8 mouse cellular contexts compared by ENCODE assay signal in genomic region chr7:83884021-83884658, GRCm38 (mm10). TPM values are rescaled to one million over a fixed set of nuclear protein-coding genes. Genes with fewer than 3 reads are reported as not detected.
A peak's percentile ranks its signal among the peaks of the same experiment; 100 is the strongest.
DNase-seq lines count a peak whose midpoint lies in the region; ATAC-seq and TF ChIP-seq lines count a peak whose summit lies in the region.

Gene Tlnrd1, minus strand, starts transcription at chr7:83884305.
Gene Mesd, plus strand, starts transcription at chr7:83884466.

- peak; percentile 27 for TF ChIP-seq CTCF in liver, embryonic 14.5 days (IDR thresholded peaks at IDR 0.05; ENCODE audit: low read depth)
- peak; percentile 48 for TF ChIP-seq CTCF in stomach, postnatal 0 days (IDR thresholded peaks at IDR 0.05; ENCODE audit: low read depth)

- peaks cover 13% of the 10 kb centered on the region for H3K4me1 ChIP-seq in brown adipose tissue, adult 24 weeks (ENCODE audit: control insufficient read depth, insufficient read depth, insufficient read length, low read length)
- H3K4me1 ChIP-seq in heart, embryonic 14.5 days (ENCODE audit: control insufficient read depth in 2 of 2, insufficient read depth in 2 of 2, low read length in 2 of 2): peaks cover 6 to 34% of the 10 kb centered on the region in 2 experiments
- H3K4me1 ChIP-seq in liver, embryonic 14.5 days (replicated peaks; ENCODE audit: control insufficient read depth in 2 of 2, insufficient read depth in 2 of 2, low read length in 1 of 2): peaks cover 33 to 42% of the 10 kb centered on the region in 2 experiments
- H3K4me1 ChIP-seq in neural tube, embryonic 11.5 days (ENCODE audit: control insufficient read depth, insufficient read depth, low read length): peaks cover 17% of the 10 kb centered on the region
- H3K4me1 ChIP-seq in stomach, postnatal 0 days (replicated peaks; ENCODE audit: control insufficient read depth, insufficient read depth): peaks cover 10% of the 10 kb centered on the region

- peak within 1 kb of the TSS; percentile 95 for H3K4me2 ChIP-seq in heart, embryonic 14.5 days (ENCODE audit: low read length)
- peak within 1 kb of the TSS; percentile 85 for H3K4me2 ChIP-seq in liver, embryonic 14.5 days (ENCODE audit: low read depth)
- H3K4me2 ChIP-seq in neural tube, embryonic 11.5 days (ENCODE audit: low read depth): peak within 1 kb of the TSS; percentile 83
- peak within 1 kb of the TSS; percentile 95 for H3K4me2 ChIP-seq in stomach, postnatal 0 days (replicated peaks; ENCODE audit: low read depth)

- H3K4me3 ChIP-seq in brown adipose tissue, adult 24 weeks (ENCODE audit: insufficient read depth, low read depth, low read length): peak within 1 kb of the TSS; percentile 90
- H3K4me3 ChIP-seq in heart, embryonic 14.5 days (ENCODE audit: control insufficient read depth in 1 of 2, insufficient read depth in 1 of 2, low read depth in 1 of 2, low read length in 2 of 2): peak within 1 kb of the TSS; percentile 71 to 88
- peak within 1 kb of the TSS; percentile 87 to 94 for H3K4me3 ChIP-seq in liver, embryonic 14.5 days (ENCODE audit: insufficient read depth in 1 of 2, low read depth in 2 of 2, low read length in 2 of 2)
- peak within 1 kb of the TSS; percentile 77 for H3K4me3 ChIP-seq in neural tube, embryonic 11.5 days (ENCODE audit: low read depth, low read length)
- H3K4me3 ChIP-seq in stomach, postnatal 0 days (ENCODE audit: low read depth, low read length): peak within 1 kb of the TSS; percentile 79

- WGBS in heart, embryonic 14.5 days: under 1% methylated on average over 64 of the region's 69 CpGs
- WGBS in liver, embryonic 14.5 days (ENCODE audit: insufficient replicate concordance): under 1% methylated on average over 68 of the region's 69 CpGs
- WGBS in neural tube, embryonic 11.5 days: under 1% methylated on average over 68 of the region's 69 CpGs
- under 1% methylated on average over 67 of the region's 69 CpGs for WGBS in stomach, postnatal 0 days

- peak; percentile 33; the same call in 1 of the 2 replicates for TF ChIP-seq EP300 in liver, embryonic 14.5 days (IDR thresholded peaks at IDR 0.05; ENCODE audit: low read depth)
- peak; percentile 57 for TF ChIP-seq EP300 in stomach, postnatal 0 days (optimal IDR thresholded peaks at IDR 0.05)

- DNase-seq in CD4-positive, CD25-positive, alpha-beta regulatory T cell, adult 2 months (ENCODE audit: low read depth, low spot score): peak; percentile 80
- DNase-seq in fibroblast of lung, adult 2 months (ENCODE audit: low read depth): peak; percentile 65
- peak; percentile 93 for DNase-seq in kidney, postnatal 14 days
- peak; percentile 78 to 84 (median 80) for DNase-seq in liver, embryonic 14.5 days (ENCODE audit: low read depth in 3 of 3, low spot score in 3 of 3)
- peak; percentile 91 for DNase-seq in neural tube, embryonic 11.5 days (ENCODE audit: low spot score)
- DNase-seq in stomach, postnatal 0 days (ENCODE audit: low spot score): peak; percentile 95

- H3K36me3 ChIP-seq in heart, embryonic 14.5 days (ENCODE audit: control insufficient read depth, insufficient read depth, low read length): peaks cover 13% of the 10 kb centered on the region
- H3K36me3 ChIP-seq in liver, embryonic 14.5 days (replicated peaks; ENCODE audit: control insufficient read depth, insufficient read depth, low read depth): peaks cover 12% of the 10 kb centered on the region
- peaks cover 3% of the 10 kb centered on the region for H3K36me3 ChIP-seq in neural tube, embryonic 11.5 days (ENCODE audit: control insufficient read depth, insufficient read depth, low read length)
- H3K36me3 ChIP-seq in stomach, postnatal 0 days (ENCODE audit: control insufficient read depth, insufficient read depth, low read length): no peaks in the 10 kb centered on the region

- no peaks in the 10 kb centered on the region for H3K9me3 ChIP-seq in heart, embryonic 14.5 days (ENCODE audit: control insufficient read depth, low read length)
- H3K9me3 ChIP-seq in liver, embryonic 14.5 days (ENCODE audit: control insufficient read depth, low read length): no peaks in the 10 kb centered on the region
- no peaks in the 10 kb centered on the region for H3K9me3 ChIP-seq in neural tube, embryonic 11.5 days (ENCODE audit: control insufficient read depth, low read length)
- no peaks in the 10 kb centered on the region for H3K9me3 ChIP-seq in stomach, postnatal 0 days (ENCODE audit: control insufficient read depth, low read length)

- ATAC-seq in heart, embryonic 14.5 days (ENCODE audit: insufficient number of reproducible peaks, insufficient read depth, low FRiP score, low read depth): peak; percentile 80
- ATAC-seq in liver, embryonic 14.5 days (ENCODE audit: insufficient read depth): peak; percentile 67
- ATAC-seq in neural tube, embryonic 11.5 days (ENCODE audit: insufficient read depth, low FRiP score, low TSS enrichment): peak; percentile 86
- ATAC-seq in stomach, postnatal 0 days (ENCODE audit: low FRiP score, low TSS enrichment): peak; percentile 79

- no peaks in the 10 kb centered on the region for H3K27me3 ChIP-seq in heart, embryonic 14.5 days (ENCODE audit: control insufficient read depth, insufficient read depth, low read length)
- no peaks in the 10 kb centered on the region for H3K27me3 ChIP-seq in liver, embryonic 14.5 days (ENCODE audit: control insufficient read depth, insufficient read depth, low read length)
- H3K27me3 ChIP-seq in neural tube, embryonic 11.5 days (ENCODE audit: control insufficient read depth, insufficient read depth, low read length): no peaks in the 10 kb centered on the region
- no peaks in the 10 kb centered on the region for H3K27me3 ChIP-seq in stomach, postnatal 0 days (ENCODE audit: control insufficient read depth, insufficient read depth, low read length)

- peak within 1 kb of the TSS; percentile 91 for H3K9ac ChIP-seq in heart, embryonic 14.5 days (ENCODE audit: low read length)
- H3K9ac ChIP-seq in liver, embryonic 14.5 days (replicated peaks): peak within 1 kb of the TSS; percentile 89
- H3K9ac ChIP-seq in neural tube, embryonic 11.5 days (ENCODE audit: low read length): peak within 1 kb of the TSS; percentile 72
- peak within 1 kb of the TSS; percentile 88 for H3K9ac ChIP-seq in stomach, postnatal 0 days (ENCODE audit: low read length)

- H3K27ac ChIP-seq in brown adipose tissue, adult 24 weeks (replicated peaks; ENCODE audit: low read depth, low read length): peak within 1 kb of the TSS; percentile 78
- peak within 1 kb of the TSS; percentile 88 to 98 for H3K27ac ChIP-seq in heart, embryonic 14.5 days (replicated peaks in 1 of 2; ENCODE audit: control insufficient read depth in 1 of 2, insufficient read depth in 1 of 2, low read depth in 2 of 2, low read length in 2 of 2)
- peak within 1 kb of the TSS; percentile 99 for H3K27ac ChIP-seq in liver, embryonic 14.5 days
- peak within 1 kb of the TSS; percentile 95 for H3K27ac ChIP-seq in neural tube, embryonic 11.5 days (ENCODE audit: low read depth, low read length)
- H3K27ac ChIP-seq in stomach, postnatal 0 days (replicated peaks): peak within 1 kb of the TSS; percentile 99

RNA-seq across cellular contexts. Expression of gene Tlnrd1, which starts in this region (rescaled TPM):
- polyA plus RNA-seq in brown adipose tissue, adult 24 weeks (2012; ENCODE audit: insufficient read depth, insufficient read length, missing spikeins): 6.5 and 8.8 TPM in 2 replicates
- 14.5 and 14.6 TPM in 2 replicates for polyA plus RNA-seq in heart, embryonic 14.5 days (2014; fragmentation: Nextera tagmentation; extraction: Ambion mirVana)
- 16.7 and 18.6 TPM in 2 replicates for polyA plus RNA-seq in liver, embryonic 14.5 days (2012; rRNA removed)
- polyA plus RNA-seq in liver, embryonic 14.5 days (2014; fragmentation: Nextera tagmentation; extraction: Ambion mirVana): 9.9 and 12.6 TPM in 2 replicates
- 17.8 and 19.8 TPM in 2 replicates for polyA plus RNA-seq in neural tube, embryonic 11.5 days (2014; fragmentation: Nextera tagmentation; extraction: Ambion mirVana)
- polyA plus RNA-seq in stomach, postnatal 0 days (2015; fragmentation: Nextera tagmentation; extraction: Ambion mirVana): 8.5 and 10.8 TPM in 2 replicates

RNA-seq across cellular contexts. Expression of gene Mesd, which starts in this region (rescaled TPM):
- polyA plus RNA-seq in brown adipose tissue, adult 24 weeks (2012; ENCODE audit: insufficient read depth, insufficient read length, missing spikeins): 19.9 and 33.7 TPM in 2 replicates
- 63.5 and 71.5 TPM in 2 replicates for polyA plus RNA-seq in heart, embryonic 14.5 days (2014; fragmentation: Nextera tagmentation; extraction: Ambion mirVana)
- 7.8 and 12.0 TPM in 2 replicates for polyA plus RNA-seq in liver, embryonic 14.5 days (2012; rRNA removed)
- polyA plus RNA-seq in liver, embryonic 14.5 days (2014; fragmentation: Nextera tagmentation; extraction: Ambion mirVana): 43.0 and 44.2 TPM in 2 replicates
- 70.1 and 73.5 TPM in 2 replicates for polyA plus RNA-seq in neural tube, embryonic 11.5 days (2014; fragmentation: Nextera tagmentation; extraction: Ambion mirVana)
- 54.7 and 62.9 TPM in 2 replicates for polyA plus RNA-seq in stomach, postnatal 0 days (2015; fragmentation: Nextera tagmentation; extraction: Ambion mirVana)

Comparison
In these comparisons a context has a peak if more than half of its experiments do, and no peak if none do; other contexts are left out.
1. Peak in every context shown above with its lines: DNase-seq, ATAC-seq, H3K4me3 ChIP-seq and H3K27ac ChIP-seq.